Mouse (Mus musculus) brain, embryonic 14.5 days (tissue): Measurements from ENCODE around the gene Arid5b. TPM values are rescaled to one million over a fixed set of nuclear protein-coding genes. Genes with fewer than 3 reads are reported as not detected.
A peak's percentile ranks its signal among the peaks of the same experiment; 100 is the strongest.

Experiments
- DNase-seq: peaks from one replicate; pipeline ENCODE4 v3.0.0-alpha.2; 2011; ENCODE audit warnings: low read depth
- CTCF ChIP-seq: fragments of 200-500 bp; IDR thresholded peaks from 2 replicates; pipeline ENCODE4 v1.5.1; 2012; ENCODE audit warnings: inconsistent platforms, mild to moderate bottlenecking, moderate library complexity, borderline replicate concordance; ENCODE audit not compliant: insufficient read depth, insufficient read length; ENCODE audit errors: extremely low read depth
- POLR2A ChIP-seq: fragments of 200-500 bp; IDR thresholded peaks from 2 replicates; pipeline ENCODE4 v1.6.1; 2012; ENCODE audit warnings: mild to moderate bottlenecking, inconsistent platforms, borderline replicate concordance; ENCODE audit not compliant: poor library complexity, insufficient read depth, insufficient read length, severe bottlenecking; ENCODE audit errors: extremely low read depth
- polyA plus RNA-seq: library from polyadenylated mRNA; depleted of rRNA; stranded (reverse); fragments of >200 nt; gene quantifications from 2 replicates; pipeline ENCODE4 v1.2.3, GENCODE M21; 2012

The Arid5b gene
- polyA plus RNA-seq, 1 experiment = 11.2 TPM

DNA sequence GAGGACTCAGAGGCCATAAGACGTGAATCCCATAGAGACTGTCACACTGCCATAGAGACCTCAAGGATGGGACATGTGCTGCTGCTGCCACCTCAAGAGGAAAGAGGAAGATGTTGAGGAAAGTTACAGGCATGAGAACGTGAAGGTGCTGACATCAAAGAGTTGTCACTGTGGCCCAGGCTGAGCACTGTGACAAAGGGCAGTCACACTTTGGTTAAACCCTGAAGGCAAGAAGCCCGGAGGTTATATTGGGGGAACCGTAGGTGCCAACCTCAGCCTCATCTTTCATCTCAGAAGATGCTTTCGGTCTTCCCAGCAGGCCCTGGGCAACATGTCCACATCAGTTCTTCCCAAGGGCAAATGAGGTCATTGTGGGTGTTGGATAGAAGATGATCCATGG lies 79.1 kb downstream of the Arid5b start:
- TF ChIP-seq POLR2A (no peak), CTCF (no peak)
- no peak for DNase-seq

DNA sequence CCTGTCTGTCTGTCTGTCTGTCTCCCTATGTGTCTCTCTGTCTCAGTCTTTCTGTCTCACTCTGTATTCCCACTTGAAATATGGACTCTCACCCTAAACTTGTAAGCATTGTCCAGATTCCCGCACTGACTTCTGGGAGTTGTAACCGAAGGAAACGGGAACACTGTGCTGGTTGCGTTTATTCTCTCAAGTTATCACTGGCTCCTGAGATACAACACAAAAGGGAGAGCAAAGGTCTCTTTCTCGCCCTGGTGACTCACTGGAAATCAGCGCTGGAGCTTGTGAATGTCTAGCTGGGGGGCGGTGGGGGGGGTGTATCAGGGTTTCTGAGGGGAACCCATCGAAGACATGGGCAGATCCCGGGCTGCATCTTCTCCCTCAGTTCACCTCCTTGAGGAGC lies 82.2 kb downstream of the Arid5b start:
- DNase-seq = no peak
- TF ChIP-seq POLR2A (no peak), CTCF (no peak)

DNA sequence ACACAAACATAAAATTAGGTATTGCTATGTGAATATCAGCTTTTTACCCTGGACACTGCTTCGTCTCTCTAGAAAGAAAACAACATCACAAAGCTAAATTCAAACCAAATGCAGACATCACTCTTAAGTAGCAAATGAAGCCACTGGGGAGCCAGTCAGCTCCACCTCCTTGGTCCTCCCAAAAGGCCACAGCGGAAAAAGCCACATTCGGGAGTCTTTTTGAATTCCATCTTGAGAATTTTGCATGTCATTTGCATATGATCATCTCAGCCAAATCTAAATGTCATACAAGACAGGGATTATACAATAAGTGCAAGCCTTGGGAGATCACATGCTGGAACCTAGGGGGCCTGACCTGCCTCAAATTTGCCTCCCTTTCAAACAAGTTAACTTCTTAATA lies 85.0 kb downstream of the Arid5b start:
- TF ChIP-seq CTCF = no peak
- no peak for TF ChIP-seq POLR2A
- peak; percentile 35 for DNase-seq

DNA sequence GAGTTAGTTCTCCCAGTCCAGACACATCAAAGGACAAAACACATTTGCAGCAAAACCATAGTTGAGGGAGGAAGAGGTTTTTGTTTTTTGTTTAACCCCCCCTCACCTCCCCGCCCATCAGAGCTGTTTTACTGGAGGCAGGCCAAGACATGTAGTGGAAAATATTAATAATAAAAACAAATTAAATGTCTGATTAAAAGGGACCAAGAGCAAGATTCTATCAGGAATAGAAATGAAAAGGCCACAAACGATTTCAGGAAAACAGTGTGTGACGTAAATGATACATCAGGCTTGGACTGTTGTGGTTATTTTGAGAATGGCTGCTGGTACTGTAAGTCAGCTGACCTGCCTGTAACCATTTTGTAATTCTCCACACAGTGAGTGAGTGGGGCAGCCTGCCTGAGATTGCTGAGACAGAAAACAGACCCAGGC lies 85.7 kb downstream of the Arid5b start:
- TF ChIP-seq CTCF (no peak), POLR2A (no peak)
- DNase-seq = peak; percentile 61

DNA sequence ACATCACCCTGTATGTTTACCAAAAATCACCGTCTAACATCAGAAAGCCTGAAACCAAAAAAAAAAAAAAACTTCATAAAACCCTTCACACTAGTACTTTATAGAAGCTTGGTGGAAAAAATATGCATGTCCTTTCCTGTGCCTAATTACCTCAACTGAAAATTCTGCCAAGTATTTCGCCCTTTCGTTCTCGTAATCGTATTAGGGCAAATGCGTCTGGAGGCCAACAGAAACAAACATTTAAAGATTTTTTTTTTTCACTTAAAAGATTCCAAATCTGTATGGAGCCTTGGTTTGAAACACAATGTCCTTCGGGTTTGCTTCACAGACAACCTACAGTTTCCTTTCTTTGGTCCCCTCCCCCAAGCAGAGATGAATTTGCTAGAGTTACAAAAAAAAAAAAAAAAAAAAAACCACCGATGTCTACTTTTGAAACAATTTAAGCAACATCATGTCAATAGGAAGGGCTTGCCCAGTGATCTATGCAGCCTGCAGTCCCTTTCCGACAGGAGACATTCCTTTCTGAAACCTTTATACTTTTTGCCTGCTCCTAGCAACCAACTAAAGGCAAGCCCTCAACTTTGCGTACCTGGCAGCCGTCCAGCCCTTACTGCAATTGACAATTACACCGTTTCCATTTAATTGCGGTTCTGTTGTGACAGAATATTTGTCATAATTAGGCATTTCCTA lies 86.7 kb downstream of the Arid5b start:
- no peak for TF ChIP-seq CTCF
- no peak for TF ChIP-seq POLR2A
- DNase-seq = peak; percentile 84

DNA sequence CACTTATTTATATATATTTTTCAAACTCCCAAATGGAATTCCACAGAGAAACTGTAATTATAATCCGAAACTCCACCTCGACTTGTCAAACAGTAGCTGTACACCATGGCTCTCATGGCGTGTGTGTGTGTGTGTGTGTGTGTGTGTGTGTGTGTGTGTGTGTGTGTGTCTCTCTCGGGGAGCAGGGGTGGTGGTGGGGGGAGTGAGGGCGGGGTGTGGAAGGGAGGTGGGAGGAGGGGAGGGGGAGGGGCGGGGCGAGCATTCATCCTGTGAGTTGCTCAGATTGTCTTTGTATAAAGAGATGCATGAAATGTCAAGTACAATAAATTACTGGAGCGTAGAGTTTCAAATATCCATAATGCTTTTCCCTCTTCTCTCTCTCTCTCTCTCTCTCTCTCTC lies 87.4 kb downstream of the Arid5b start:
- no peak for TF ChIP-seq CTCF
- TF ChIP-seq POLR2A = no peak
- DNase-seq = peak; percentile 71

DNA sequence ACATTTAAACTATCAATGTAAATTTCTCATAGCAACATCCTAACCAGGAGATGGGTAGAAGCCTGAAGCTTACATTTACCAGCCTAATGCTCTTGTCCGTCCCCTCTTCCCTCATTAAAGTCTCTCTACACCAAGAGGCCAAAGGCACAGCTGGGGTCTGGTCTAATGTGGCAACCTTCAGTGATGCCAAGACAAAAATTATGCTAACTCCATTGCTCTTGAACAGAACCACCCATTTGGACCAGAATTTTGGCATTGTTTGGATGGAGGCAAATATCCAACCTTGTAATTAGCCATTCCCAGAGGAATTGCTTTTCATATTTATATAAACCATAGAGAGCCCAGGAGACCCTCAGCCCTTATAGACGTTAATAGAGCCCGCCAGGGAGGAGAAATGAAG lies 88.7 kb downstream of the Arid5b start:
- DNase-seq = peak; percentile 39
- TF ChIP-seq CTCF (no peak), POLR2A (no peak)

DNA sequence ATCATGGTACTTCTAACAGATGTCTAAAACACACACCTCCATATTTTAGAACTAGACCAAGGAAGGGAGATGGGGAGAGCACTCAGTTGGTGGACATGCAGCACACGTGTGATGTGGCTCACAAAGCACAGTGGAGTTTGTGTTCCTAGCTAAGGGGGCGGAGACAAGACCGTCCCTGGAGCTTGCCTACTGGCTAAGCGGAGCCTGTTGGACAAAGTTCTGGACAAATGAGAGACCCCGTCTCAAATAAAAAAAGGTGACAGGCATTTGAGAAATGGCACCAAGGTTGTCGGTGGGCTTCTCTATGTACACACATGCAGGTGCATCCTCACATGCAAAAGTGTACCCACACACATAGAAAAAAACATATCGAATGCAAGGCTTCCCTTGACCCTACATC lies 95.4 kb downstream of the Arid5b start:
- no peak for TF ChIP-seq POLR2A
- no peak for TF ChIP-seq CTCF
- DNase-seq = no peak

DNA sequence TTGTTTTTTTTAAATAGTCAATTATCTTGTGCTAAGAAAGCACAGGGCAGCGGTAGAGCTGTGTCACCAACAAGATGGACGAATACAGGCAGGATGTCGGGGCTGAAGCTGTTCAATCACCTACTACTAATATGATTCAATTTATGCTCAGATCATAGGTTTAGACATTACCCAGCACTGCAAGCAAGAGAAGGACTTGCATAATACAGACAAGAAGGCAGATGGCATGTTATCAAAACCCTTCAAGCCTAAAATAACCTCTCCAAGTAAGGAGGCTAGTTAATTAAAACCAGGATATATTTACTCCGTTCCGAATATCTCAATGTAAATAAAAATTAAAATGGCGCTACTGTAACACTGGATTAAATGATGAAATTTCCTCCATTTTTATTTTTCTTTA lies 96.3 kb downstream of the Arid5b start:
- DNase-seq = no peak
- TF ChIP-seq CTCF (no peak), POLR2A (no peak)

DNA sequence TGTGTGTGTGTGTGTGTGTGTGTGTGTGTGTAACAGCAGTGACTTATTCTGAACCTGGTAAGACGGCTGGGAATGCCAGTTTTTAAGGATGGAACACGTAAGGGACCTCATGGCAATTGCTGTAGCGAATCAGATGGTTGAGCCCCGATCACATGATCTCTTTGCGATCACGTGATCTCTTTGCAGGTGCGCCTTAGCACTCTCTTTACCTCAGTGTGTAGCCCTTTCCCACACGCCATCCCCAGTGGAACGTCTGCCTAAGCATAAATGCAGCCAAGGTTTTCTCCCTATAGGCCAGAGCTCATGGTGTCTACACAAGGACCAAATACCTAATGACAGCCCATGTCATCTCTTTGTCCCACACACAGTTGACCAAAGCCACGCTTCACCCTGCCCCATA lies 97.4 kb downstream of the Arid5b start:
- DNase-seq = no peak
- no peak for TF ChIP-seq POLR2A
- no peak for TF ChIP-seq CTCF

DNA sequence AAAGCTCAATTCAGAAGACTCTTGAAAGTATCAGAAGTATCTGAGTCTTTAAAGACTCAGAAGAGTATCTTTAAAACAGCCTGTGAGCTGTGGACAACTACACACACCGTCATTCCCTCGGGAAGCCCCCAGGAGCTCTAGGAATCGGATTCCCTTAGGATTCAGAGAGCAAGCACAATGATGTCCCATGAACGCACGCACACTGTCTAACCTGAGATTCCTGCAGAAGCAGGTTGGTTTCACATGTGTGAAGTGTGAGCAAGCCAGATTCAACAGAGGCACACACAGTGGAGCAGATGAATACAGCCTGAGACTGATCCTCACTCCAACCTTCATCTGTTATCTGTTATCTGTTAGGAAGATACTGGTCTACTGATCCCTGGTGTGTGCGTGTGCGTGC lies 97.8 kb downstream of the Arid5b start:
- DNase-seq = no peak
- TF ChIP-seq POLR2A (no peak), CTCF (no peak)

DNA sequence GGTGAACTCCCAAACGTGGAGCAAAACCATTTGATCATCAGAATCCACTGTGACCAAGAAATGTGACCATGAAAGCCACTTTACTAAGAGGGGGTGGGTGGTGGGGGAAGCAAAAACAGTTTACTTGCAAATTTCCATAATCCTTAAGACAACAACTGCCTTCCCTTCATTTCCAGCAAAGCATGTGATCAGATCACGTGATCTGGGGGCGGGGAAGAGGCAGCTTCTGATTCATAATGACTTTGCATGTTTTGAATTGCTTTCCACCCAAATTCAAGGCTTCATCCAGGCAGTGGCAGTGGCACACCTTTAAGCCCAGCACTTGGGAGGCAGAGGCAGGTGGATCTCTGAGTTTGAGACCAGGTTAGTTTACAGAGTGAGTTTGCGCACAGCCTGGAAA lies 98.4 kb downstream of the Arid5b start:
- no peak for TF ChIP-seq CTCF
- TF ChIP-seq POLR2A = no peak
- DNase-seq = no peak

DNA sequence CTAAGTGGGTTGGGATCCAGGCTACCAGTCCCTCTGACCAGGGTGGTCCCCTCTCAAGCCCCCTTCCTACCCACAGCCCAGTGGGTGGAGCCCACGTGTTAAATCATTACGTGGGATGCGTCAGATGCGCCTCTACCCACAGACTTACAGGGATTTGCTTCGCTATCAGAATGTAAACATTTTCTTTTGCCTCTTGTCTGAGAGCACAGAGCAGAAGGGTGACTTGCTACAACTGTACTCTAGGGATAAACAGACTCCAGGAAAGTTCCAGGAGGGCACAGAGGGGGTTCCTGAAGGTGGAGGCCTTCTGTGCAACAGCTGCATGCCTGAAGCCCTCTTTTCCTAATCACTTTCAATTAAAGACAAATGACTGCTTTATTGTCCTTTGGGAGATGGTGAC lies 98.8 kb downstream of the Arid5b start:
- no peak for DNase-seq
- no peak for TF ChIP-seq POLR2A

DNA sequence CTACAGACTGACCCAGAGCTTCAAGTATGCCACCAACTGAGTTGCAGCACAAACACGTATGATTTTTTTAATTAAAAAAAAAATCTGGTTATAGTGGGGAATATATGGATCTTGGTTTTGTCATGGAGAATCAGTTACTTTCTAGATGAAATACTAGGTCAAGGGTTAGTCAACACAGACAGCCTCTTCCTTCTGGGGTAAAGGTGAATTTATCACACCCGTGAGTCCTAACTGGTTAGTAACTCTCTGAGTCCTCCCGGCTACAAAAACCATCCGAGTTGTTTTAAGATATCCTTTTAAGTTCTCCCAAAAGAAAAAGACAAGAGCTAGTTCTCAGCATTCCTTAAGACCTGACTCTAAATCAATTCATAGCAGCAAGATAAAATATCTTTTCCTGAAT lies 99.2 kb downstream of the Arid5b start:
- DNase-seq = no peak
- TF ChIP-seq CTCF (no peak), POLR2A (no peak)
